Comparison of ENCODE assay signal across 27 mouse cellular contexts in the genomic region with DNA sequence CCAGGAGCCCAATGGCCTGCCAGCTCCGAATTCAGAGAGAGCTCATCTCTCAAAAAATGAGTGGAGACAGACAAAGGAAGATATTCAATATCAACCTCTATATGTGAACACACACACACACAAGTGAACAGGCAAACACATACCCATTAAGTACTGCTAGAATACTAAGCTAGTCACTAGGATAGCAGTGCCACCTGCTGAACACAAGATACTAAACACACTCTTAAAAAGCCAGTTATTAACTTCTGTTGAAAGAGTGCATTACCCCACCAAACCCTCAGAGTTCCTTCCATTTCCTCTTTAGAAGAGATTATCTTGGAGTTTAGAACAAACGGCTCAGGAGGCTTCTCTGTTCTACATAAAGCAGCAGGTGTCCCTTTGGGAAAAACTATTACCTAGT. TPM values are rescaled to one million over a fixed set of nuclear protein-coding genes. Genes with fewer than 3 reads are reported as not detected.
A peak's percentile ranks its signal among the peaks of the same experiment; 100 is the strongest.
DNase-seq lines count a peak whose midpoint lies in the region; ATAC-seq and TF ChIP-seq lines count a peak whose summit lies in the region.
"Had no signal": no experiment of that assay in that cellular context is flagged by ENCODE, and none has a peak within 500 bp of the region (broad histone marks: within the 10 kb centered on the region; RNA-seq: fewer than 3 reads in every experiment).

No protein-coding gene starts in this region.

- H3K4me3 ChIP-seq in intestine, postnatal 0 days (ENCODE audit: low read depth, low read length): no peak overlapping the region
- H3K4me3 ChIP-seq in intestine, embryonic 16.5 days (ENCODE audit: low read length): no peak overlapping the region
- no peak overlapping the region for H3K4me3 ChIP-seq in layer of hippocampus, adult 2 months
- no peak overlapping the region for H3K4me3 ChIP-seq in MEL (ENCODE audit: control insufficient read depth in 1 of 2, insufficient read depth in 1 of 2, low read depth in 2 of 2, low read length in 2 of 2)
- H3K4me3 ChIP-seq in stomach, postnatal 0 days (ENCODE audit: low read depth, low read length): no peak overlapping the region
- H3K4me3 ChIP-seq: embryonic facial prominence, embryonic 12.5 days; embryonic facial prominence, embryonic 15.5 days; gastrocnemius, adult 2 months; heart, embryonic 13.5 days; hindbrain, embryonic 12.5 days; hindbrain, embryonic 15.5 days had no signal

- no peak for DNase-seq in layer of hippocampus, adult 2 months (ENCODE audit: low spot score in 2 of 2)
- DNase-seq in layer of hippocampus, adult 8-10 months (ENCODE audit: low spot score in 2 of 2): no peak
- peak; percentile 63 for DNase-seq in MEL (ENCODE audit: low read depth, low spot score)
- DNase-seq in stomach, postnatal 0 days (ENCODE audit: low spot score): no peak
- DNase-seq in spleen, postnatal 36 days (ENCODE audit: low spot score in 2 of 2): no peak
- DNase-seq: adrenal gland, postnatal 10 days; adrenal gland, postnatal 36 days; cerebellum, adult 18-20 months; cerebellum, adult 9-10 months; forebrain, postnatal 0 days; gastrocnemius, adult 2 months; gastrocnemius, postnatal 14 days; heart, adult 18-20 months; heart, postnatal 14 days had no signal

- TF ChIP-seq RAD21 in MEL (IDR thresholded peaks at IDR 0.05; ENCODE audit: low read depth, low read length): peak; percentile 49

- H3K9ac ChIP-seq in intestine, postnatal 0 days (ENCODE audit: low read depth, low read length): no peak overlapping the region
- H3K9ac ChIP-seq in intestine, embryonic 16.5 days (ENCODE audit: low read depth, low read length): no peak overlapping the region
- H3K9ac ChIP-seq in MEL (ENCODE audit: control insufficient read depth, low read depth, low read length, poor library complexity, severe bottlenecking): no peak overlapping the region
- no peak overlapping the region for H3K9ac ChIP-seq in stomach, postnatal 0 days (ENCODE audit: low read length)
- H3K9ac ChIP-seq: embryonic facial prominence, embryonic 12.5 days; embryonic facial prominence, embryonic 15.5 days; forebrain, postnatal 0 days; heart, embryonic 13.5 days; hindbrain, embryonic 12.5 days; hindbrain, embryonic 15.5 days had no signal

- H3K27me3 ChIP-seq in intestine, postnatal 0 days (replicated peaks; ENCODE audit: control insufficient read depth, insufficient read depth, low read length): no peaks in the 10 kb centered on the region
- no peaks in the 10 kb centered on the region for H3K27me3 ChIP-seq in intestine, embryonic 16.5 days (replicated peaks; ENCODE audit: control insufficient read depth, insufficient read depth, low read length)
- no peaks in the 10 kb centered on the region for H3K27me3 ChIP-seq in MEL (ENCODE audit: control insufficient read depth in 1 of 2, insufficient read depth in 2 of 2, low read length in 2 of 2)
- H3K27me3 ChIP-seq in stomach, postnatal 0 days (ENCODE audit: control insufficient read depth, insufficient read depth, low read length): no peaks in the 10 kb centered on the region
- H3K27me3 ChIP-seq: embryonic facial prominence, embryonic 12.5 days; embryonic facial prominence, embryonic 15.5 days; heart, embryonic 13.5 days; hindbrain, embryonic 12.5 days; hindbrain, embryonic 15.5 days had no signal

- WGBS in intestine, postnatal 0 days: 71% methylated on average over 2 of the region's 2 CpGs
- 72% methylated on average over 2 of the region's 2 CpGs for WGBS in intestine, embryonic 16.5 days
- WGBS in stomach, postnatal 0 days: 81% methylated on average over 2 of the region's 2 CpGs

- H3K79me2 ChIP-seq in MEL (ENCODE audit: control insufficient read depth, insufficient read depth, low read length, poor library complexity): peaks cover 2% of the 10 kb centered on the region

- no peak for TF ChIP-seq POLR2A in MEL (IDR thresholded peaks at IDR 0.05; ENCODE audit: control insufficient read depth in 1 of 2, insufficient read depth in 1 of 2, low read depth in 1 of 2, low read length in 2 of 2, poor library complexity in 1 of 2)

- no peaks in the 10 kb centered on the region for H3K4me1 ChIP-seq in intestine, postnatal 0 days (replicated peaks; ENCODE audit: control insufficient read depth, insufficient read depth, low read length)
- H3K4me1 ChIP-seq in intestine, embryonic 16.5 days (ENCODE audit: control insufficient read depth, insufficient read depth, low read length): peaks cover 8% of the 10 kb centered on the region
- peaks cover 7 to 9% of the 10 kb centered on the region in 2 experiments for H3K4me1 ChIP-seq in MEL (ENCODE audit: control insufficient read depth in 1 of 2, insufficient read depth in 2 of 2, low read length in 2 of 2)
- no peaks in the 10 kb centered on the region for H3K4me1 ChIP-seq in stomach, postnatal 0 days (replicated peaks; ENCODE audit: control insufficient read depth, insufficient read depth)

- no peak overlapping the region for H3K4me2 ChIP-seq in intestine, postnatal 0 days (replicated peaks; ENCODE audit: low read depth)
- no peak overlapping the region for H3K4me2 ChIP-seq in intestine, embryonic 16.5 days (ENCODE audit: low read depth, low read length)
- H3K4me2 ChIP-seq in stomach, postnatal 0 days (replicated peaks; ENCODE audit: low read depth): no peak overlapping the region
- H3K4me2 ChIP-seq: embryonic facial prominence, embryonic 12.5 days; embryonic facial prominence, embryonic 15.5 days; heart, embryonic 13.5 days; hindbrain, embryonic 12.5 days; hindbrain, embryonic 15.5 days had no signal

- no peak for ATAC-seq in intestine, postnatal 0 days
- ATAC-seq in intestine, embryonic 16.5 days: no peak
- ATAC-seq in stomach, postnatal 0 days (ENCODE audit: low FRiP score, low TSS enrichment): no peak
- ATAC-seq: activated CD4-positive, CD25-positive, alpha-beta regulatory T cell, adult 4 months; CD4-positive, CD25-positive, alpha-beta regulatory T cell, adult 4 months; forebrain, embryonic 14.5 days; forebrain, postnatal 0 days had no signal

- no peaks in the 10 kb centered on the region for H3K9me3 ChIP-seq in intestine, postnatal 0 days (ENCODE audit: control insufficient read depth)
- H3K9me3 ChIP-seq in intestine, embryonic 16.5 days (ENCODE audit: control insufficient read depth, low read length): no peaks in the 10 kb centered on the region
- no peaks in the 10 kb centered on the region for H3K9me3 ChIP-seq in MEL (replicated peaks; ENCODE audit: insufficient read depth, low read length)
- no peaks in the 10 kb centered on the region for H3K9me3 ChIP-seq in stomach, postnatal 0 days (ENCODE audit: control insufficient read depth, low read length)
- H3K9me3 ChIP-seq: embryonic facial prominence, embryonic 12.5 days; embryonic facial prominence, embryonic 15.5 days; heart, embryonic 13.5 days; hindbrain, embryonic 12.5 days; hindbrain, embryonic 15.5 days had no signal

- peak; percentile 34; the same call in 1 of the 2 replicates for TF ChIP-seq CTCF in intestine, postnatal 0 days (IDR thresholded peaks at IDR 0.05; ENCODE audit: low read depth)
- peak; percentile 55 for TF ChIP-seq CTCF in layer of hippocampus, adult 2 months (conservative IDR thresholded peaks at IDR 0.05)
- peak in 1 of 3 experiments; percentile 56; a peak in 2 of 6 replicates for TF ChIP-seq CTCF in MEL (IDR thresholded peaks at IDR 0.05 in 2 of 3, conservative IDR thresholded peaks at IDR 0.05 in 1 of 3; ENCODE audit: control insufficient read depth in 1 of 3, insufficient read depth in 1 of 3, low read depth in 2 of 3, low read length in 3 of 3, poor library complexity in 1 of 3, severe bottlenecking in 1 of 3)
- 0 out of 2 replicates have a peak, but pooled peaks have one; percentile 4 for TF ChIP-seq CTCF in stomach, postnatal 0 days (IDR thresholded peaks at IDR 0.05; ENCODE audit: low read depth)

- peak; percentile 44 to 48; a peak in 3 of 4 replicates for TF ChIP-seq EP300 in MEL (IDR thresholded peaks at IDR 0.05; ENCODE audit: low read depth in 1 of 2, low read length in 2 of 2)
- TF ChIP-seq EP300 in stomach, postnatal 0 days (optimal IDR thresholded peaks at IDR 0.05): no peak

- no peak overlapping the region for H3K27ac ChIP-seq in intestine, postnatal 0 days (ENCODE audit: low read depth, low read length)
- H3K27ac ChIP-seq in intestine, embryonic 16.5 days (ENCODE audit: low read length): no peak overlapping the region
- H3K27ac ChIP-seq in layer of hippocampus, adult 2 months: no peak overlapping the region
- no peak overlapping the region; the same call in 1 of the 2 replicates for H3K27ac ChIP-seq in MEL (ENCODE audit: control insufficient read depth, low read depth, low read length)
- no peak overlapping the region for H3K27ac ChIP-seq in stomach, postnatal 0 days (replicated peaks)
- H3K27ac ChIP-seq: embryonic facial prominence, embryonic 12.5 days; embryonic facial prominence, embryonic 15.5 days; gastrocnemius, adult 2 months; heart, embryonic 13.5 days; hindbrain, embryonic 12.5 days; hindbrain, embryonic 15.5 days had no signal

- H3K36me3 ChIP-seq in intestine, postnatal 0 days (ENCODE audit: control insufficient read depth, insufficient read depth): 0 out of 2 replicates have a peak, but pooled peaks cover 7% of the 10 kb centered on the region
- H3K36me3 ChIP-seq in intestine, embryonic 16.5 days (ENCODE audit: control insufficient read depth, insufficient read depth, low read length): no peaks in the 10 kb centered on the region
- peaks cover 0 to 18% of the 10 kb centered on the region in 2 experiments; a peak in 2 of 4 replicates for H3K36me3 ChIP-seq in MEL (ENCODE audit: control insufficient read depth in 1 of 2, insufficient read depth in 2 of 2, low read length in 2 of 2)
- no peaks in the 10 kb centered on the region for H3K36me3 ChIP-seq in stomach, postnatal 0 days (ENCODE audit: control insufficient read depth, insufficient read depth, low read length)
- H3K36me3 ChIP-seq: embryonic facial prominence, embryonic 12.5 days; hindbrain, embryonic 12.5 days had no signal

RNA-seq across cellular contexts. Expression of gene Gstz1, which starts 4.8 kb away (rescaled TPM):
- 58.8 and 62.4 TPM in 2 replicates for polyA plus RNA-seq in intestine, postnatal 0 days (2015; fragmentation: Nextera tagmentation; extraction: Ambion mirVana)
- polyA plus RNA-seq in intestine, embryonic 16.5 days (2015; fragmentation: Nextera tagmentation; extraction: Ambion mirVana): 60.4 and 61.2 TPM in 2 replicates
- 10 to 100 TPM; 48.7 to 50.9 TPM for total RNA-seq in layer of hippocampus, adult 2 months (2021)
- 10 to 100 TPM; 51.9 to 56.0 (median 54.8) TPM for total RNA-seq in layer of hippocampus, adult 8-10 months (2022)
- total RNA-seq in MEL (2012; rRNA removed): 16.3 and 18.0 TPM in 2 replicates
- polyA plus RNA-seq in MEL (2012; ENCODE audit: insufficient read depth in 1 of 2, insufficient read length in 2 of 2, low read depth in 1 of 2, low replicate concordance in 2 of 2, missing spikeins in 1 of 2): 10 to 100 TPM in 1 of 2 experiments, not detected in 1; 33.3 TPM
- polyA plus RNA-seq in stomach, postnatal 0 days (2015; fragmentation: Nextera tagmentation; extraction: Ambion mirVana): 23.6 and 31.3 TPM in 2 replicates

RNA-seq across cellular contexts. Expression of gene Pomt2, which starts 5.6 kb away (rescaled TPM):
- polyA plus RNA-seq in intestine, postnatal 0 days (2015; fragmentation: Nextera tagmentation; extraction: Ambion mirVana): 5.7 and 6.2 TPM in 2 replicates
- 11.7 TPM in 2 replicates for polyA plus RNA-seq in intestine, embryonic 16.5 days (2015; fragmentation: Nextera tagmentation; extraction: Ambion mirVana)
- 10 to 100 TPM; 16.4 to 16.5 TPM for total RNA-seq in layer of hippocampus, adult 2 months (2021)
- total RNA-seq in layer of hippocampus, adult 8-10 months (2022): 10 to 100 TPM; 18.0 to 19.8 (median 18.7) TPM
- total RNA-seq in MEL (2012; rRNA removed): 10.2 and 11.1 TPM in 2 replicates
- polyA plus RNA-seq in MEL (2012; ENCODE audit: insufficient read depth in 1 of 2, insufficient read length in 2 of 2, low read depth in 1 of 2, low replicate concordance in 2 of 2, missing spikeins in 1 of 2): 10 to 100 TPM in 1 of 2 experiments, not detected in 1; 12.9 TPM
- polyA plus RNA-seq in stomach, postnatal 0 days (2015; fragmentation: Nextera tagmentation; extraction: Ambion mirVana): 4.4 and 4.8 TPM in 2 replicates

RNA-seq across cellular contexts. Expression of gene Ngb, which starts 39.8 kb away (rescaled TPM):
- polyA plus RNA-seq in intestine, postnatal 0 days (2015; fragmentation: Nextera tagmentation; extraction: Ambion mirVana): 2.0 and 2.8 TPM in 2 replicates
- polyA plus RNA-seq in intestine, embryonic 16.5 days (2015; fragmentation: Nextera tagmentation; extraction: Ambion mirVana): 1.2 and 1.6 TPM in 2 replicates
- total RNA-seq in layer of hippocampus, adult 2 months (2021): 1 to 10 TPM; 1.9 to 2.5 TPM
- total RNA-seq in layer of hippocampus, adult 8-10 months (2022): 1 to 10 TPM; 2.6 to 4.2 (median 3.4) TPM
- total RNA-seq in MEL (2012; rRNA removed): not detected in 2 replicates
- not detected for polyA plus RNA-seq in MEL (2012; ENCODE audit: insufficient read depth in 1 of 2, insufficient read length in 2 of 2, low read depth in 1 of 2, low replicate concordance in 2 of 2, missing spikeins in 1 of 2)
- polyA plus RNA-seq in stomach, postnatal 0 days (2015; fragmentation: Nextera tagmentation; extraction: Ambion mirVana): 11.1 and 11.8 TPM in 2 replicates
- total RNA-seq: common myeloid progenitor, adult 5-6 weeks; gastrocnemius, postnatal 4 days; heart, adult 18-20 months; heart, postnatal 14 days had no signal
- polyA plus RNA-seq: CD4-positive, CD25-positive, alpha-beta regulatory T cell, adult 4 months; heart, embryonic 16.5 days had no signal

RNA-seq across cellular contexts. Expression of gene Samd15, which starts 57.4 kb away (rescaled TPM):
- polyA plus RNA-seq in intestine, postnatal 0 days (2015; fragmentation: Nextera tagmentation; extraction: Ambion mirVana): 0.33 and 0.94 TPM in 2 replicates
- 0.69 and 1.3 TPM in 2 replicates for polyA plus RNA-seq in intestine, embryonic 16.5 days (2015; fragmentation: Nextera tagmentation; extraction: Ambion mirVana)
- total RNA-seq in layer of hippocampus, adult 2 months (2021): 1 to 10 TPM; 3.5 to 4.8 TPM
- 1 to 10 TPM; 3.1 to 4.5 (median 4.2) TPM for total RNA-seq in layer of hippocampus, adult 8-10 months (2022)
- total RNA-seq in MEL (2012; rRNA removed): 0.20 and 0.62 TPM in 2 replicates
- 10 to 100 TPM in 1 of 2 experiments, not detected in 1; 24.0 TPM for polyA plus RNA-seq in MEL (2012; ENCODE audit: insufficient read depth in 1 of 2, insufficient read length in 2 of 2, low read depth in 1 of 2, low replicate concordance in 2 of 2, missing spikeins in 1 of 2)
- 0.85 and 1.0 TPM in 2 replicates for polyA plus RNA-seq in stomach, postnatal 0 days (2015; fragmentation: Nextera tagmentation; extraction: Ambion mirVana)
- total RNA-seq: gastrocnemius, adult 2 months had no signal

RNA-seq across cellular contexts. Expression of gene Tmed8, which starts 58.1 kb away (rescaled TPM):
- 0.98 and 1.1 TPM in 2 replicates for polyA plus RNA-seq in intestine, postnatal 0 days (2015; fragmentation: Nextera tagmentation; extraction: Ambion mirVana)
- polyA plus RNA-seq in intestine, embryonic 16.5 days (2015; fragmentation: Nextera tagmentation; extraction: Ambion mirVana): 0.95 and 1.4 TPM in 2 replicates
- total RNA-seq in layer of hippocampus, adult 2 months (2021): 10 to 100 TPM; 25.6 to 26.4 TPM
- 10 to 100 TPM; 25.6 to 32.4 (median 29.0) TPM for total RNA-seq in layer of hippocampus, adult 8-10 months (2022)
- 4.7 and 5.0 TPM in 2 replicates for total RNA-seq in MEL (2012; rRNA removed)
- 1 to 10 TPM in 1 of 2 experiments, not detected in 1; 6.9 TPM for polyA plus RNA-seq in MEL (2012; ENCODE audit: insufficient read depth in 1 of 2, insufficient read length in 2 of 2, low read depth in 1 of 2, low replicate concordance in 2 of 2, missing spikeins in 1 of 2)
- 1.1 TPM in 2 replicates for polyA plus RNA-seq in stomach, postnatal 0 days (2015; fragmentation: Nextera tagmentation; extraction: Ambion mirVana)
